Mouse (Mus musculus) mesoderm, embryonic 11.5 days (tissue): ENCODE data around the gene Acta2.

ENCODE experiments used
- DNase-seq: peaks from one replicate; pipeline ENCODE4 v3.0.0-alpha.2; 2012; ENCODE audit warnings: low read depth, low spot score

Acta2 gene

DNA sequence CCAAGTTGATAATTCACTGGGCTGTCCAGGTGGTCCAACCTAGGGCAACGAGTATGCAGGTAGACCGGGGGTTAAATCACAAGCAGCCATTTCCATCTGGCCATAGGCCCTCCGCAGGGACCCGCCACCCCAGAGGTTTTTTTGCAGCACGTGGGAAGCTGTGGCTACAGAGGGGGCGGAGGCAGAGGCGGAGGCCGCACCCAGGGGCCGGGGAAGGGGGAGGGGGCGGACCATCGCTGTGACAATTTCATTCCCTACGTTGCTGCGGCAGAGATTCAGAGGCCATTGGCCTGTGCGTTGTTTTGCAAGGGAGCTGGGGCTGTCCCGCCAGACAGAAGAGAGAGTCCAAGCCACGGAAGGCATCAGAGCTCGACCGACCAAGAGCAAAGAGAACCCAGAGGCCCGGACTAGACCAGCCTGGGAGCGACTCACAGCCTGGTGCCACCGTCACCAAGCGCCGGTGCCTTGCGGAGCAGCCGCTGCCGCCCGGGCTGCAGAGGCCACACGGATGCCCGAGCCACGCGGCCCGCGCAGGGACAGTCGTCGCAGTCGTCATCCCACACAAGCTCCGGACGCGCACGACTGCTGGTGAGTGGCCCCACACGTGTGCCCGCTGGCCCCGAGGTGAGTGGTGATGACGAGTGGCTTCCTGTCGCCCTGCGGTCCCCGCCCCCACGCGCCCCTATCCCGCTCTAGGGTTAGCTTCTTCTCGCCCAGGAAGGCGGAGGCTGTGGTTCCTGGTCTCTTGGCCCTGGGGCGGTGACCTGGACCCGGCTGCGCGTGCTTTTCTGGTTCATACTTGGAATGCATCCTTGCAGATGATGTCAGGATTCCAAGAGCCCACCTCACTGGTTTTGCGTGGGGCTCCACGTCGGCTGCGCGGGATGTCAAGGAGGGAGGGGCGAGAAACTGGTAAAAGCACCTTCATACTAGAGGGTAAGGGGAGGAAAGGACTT lies 63.1 kb downstream of the Acta2 start, which contains the start of gene Stambpl1:
Gene Stambpl1 (plus strand): TSS at position 222 of the 956 bp plus-strand sequence.
- peak; percentile 51 for DNase-seq

DNA sequence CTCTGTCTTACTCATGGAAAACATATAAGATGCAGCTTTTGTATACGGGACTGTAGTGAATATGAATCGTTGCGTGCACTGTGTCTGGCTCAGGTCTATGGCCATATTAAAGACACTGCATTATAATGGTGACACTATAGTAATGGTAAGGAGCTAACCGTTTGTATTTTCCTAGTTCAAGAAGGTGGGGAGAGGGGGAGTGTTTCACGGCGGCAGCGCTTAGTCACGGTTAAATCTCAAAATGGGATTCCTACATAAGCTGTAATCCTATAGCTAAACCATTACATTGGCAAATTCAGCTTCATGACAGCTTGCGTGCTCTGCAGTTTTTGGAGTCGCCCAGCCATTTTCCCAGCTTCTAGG lies 63.8 kb downstream of the Acta2 start:
- no peak for DNase-seq
